Mouse (Mus musculus) adrenal gland, postnatal 10 days (tissue): Measurements from ENCODE around the gene Atg101. TPM values are rescaled to one million over a fixed set of nuclear protein-coding genes. Genes with fewer than 3 reads are reported as not detected.

Source experiments
- DNase-seq: peaks from one replicate; pipeline ENCODE4 v3.0.0; 2021; ENCODE audit warnings: mixed read lengths
- total RNA-seq, 2 experiments: library from RNA; stranded (reverse); gene quantifications; 2 replicates each; pipeline ENCODE4 v1.2.3; 2021

Atg101 gene
- total RNA-seq, 2 experiments from 2014 or later, result 36.6 to 103 TPM

DNA sequence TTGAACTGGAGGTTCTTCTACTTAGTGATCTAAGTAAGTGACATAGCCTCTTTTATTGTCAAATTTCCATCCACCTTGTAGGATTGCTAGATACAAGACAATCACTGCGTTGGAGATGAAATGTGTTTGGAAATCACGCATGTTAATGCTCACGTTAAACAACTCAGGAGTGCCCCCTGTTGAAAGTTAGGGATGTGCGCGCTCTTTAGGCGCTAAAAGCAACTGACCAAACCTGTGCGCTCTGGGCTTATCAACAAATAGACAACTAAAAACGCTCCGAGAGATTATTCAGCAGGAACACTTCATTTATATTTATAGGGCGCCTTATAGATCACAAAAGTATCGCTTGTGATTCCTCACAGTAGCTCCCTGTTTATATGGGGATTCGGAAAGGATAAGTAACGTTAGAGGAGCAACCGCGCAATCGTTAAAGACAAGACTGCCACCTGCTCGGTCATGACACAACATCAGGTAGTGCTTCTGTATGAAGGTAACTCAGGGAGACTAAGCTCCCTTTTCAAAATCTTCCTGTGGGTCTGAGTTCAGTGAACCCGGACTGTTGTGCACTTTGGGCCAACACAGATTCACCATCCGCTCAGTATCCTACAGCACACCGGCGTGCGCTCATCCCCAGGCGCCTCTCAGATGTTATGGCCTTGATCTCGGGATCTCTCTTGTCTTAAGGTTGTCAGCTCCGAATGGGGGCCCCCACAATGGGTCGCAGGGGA, 725 bp upstream of the Atg101 start:
- peak; percentile 71 for DNase-seq

DNA sequence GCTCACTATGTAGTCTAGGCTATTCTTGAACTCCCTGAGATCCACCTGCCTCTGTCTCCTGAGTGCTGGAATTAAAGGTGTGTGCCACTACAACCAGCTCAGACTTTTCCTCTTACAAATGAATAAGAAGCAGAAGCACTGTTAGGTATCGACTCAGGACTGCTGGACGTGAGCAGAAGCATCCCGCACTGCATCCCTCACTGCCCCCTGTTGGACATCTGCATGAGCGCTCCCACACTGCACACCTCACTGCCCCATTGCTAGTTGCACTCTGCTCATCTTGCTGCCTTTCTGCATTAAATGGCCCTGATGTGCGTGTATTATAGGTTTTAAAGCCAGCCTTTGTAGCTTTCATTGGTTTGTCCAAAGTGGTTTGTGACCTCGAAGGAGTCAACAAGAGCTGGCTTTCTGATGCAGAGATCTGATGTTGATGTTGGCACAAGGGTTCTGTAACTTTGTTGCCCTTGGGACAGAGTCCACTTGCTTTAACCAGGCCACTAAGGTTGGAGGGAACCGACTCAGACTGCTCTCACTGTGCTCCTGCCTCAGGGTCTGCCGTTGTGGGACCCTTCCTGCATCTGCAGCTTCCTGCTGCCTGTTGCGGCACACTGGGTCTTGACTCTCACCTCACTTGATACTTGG, 2.2 kb downstream of the Atg101 start:
- DNase-seq, result peak; percentile 62

DNA sequence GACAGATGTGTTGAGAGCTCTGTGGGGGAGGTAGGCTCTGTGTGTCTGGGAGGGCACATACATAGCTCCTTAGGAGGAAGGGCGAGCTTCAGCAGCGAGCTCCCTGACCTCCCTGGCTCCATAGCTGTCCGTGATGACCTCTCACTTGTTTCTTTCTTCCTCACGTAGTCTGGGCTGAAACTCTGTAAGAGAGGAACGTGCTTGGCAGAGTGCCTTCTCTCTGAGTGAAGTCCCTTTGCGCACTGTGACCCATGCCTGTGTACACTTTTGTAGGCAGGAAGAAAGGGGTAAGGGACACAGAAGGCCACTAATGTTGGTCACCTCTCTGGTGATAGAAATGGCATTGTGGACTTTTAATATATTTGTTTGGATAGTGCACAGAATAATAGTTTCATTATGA, 3.3 kb downstream of the Atg101 start:
- peak; percentile 44 for DNase-seq

DNA sequence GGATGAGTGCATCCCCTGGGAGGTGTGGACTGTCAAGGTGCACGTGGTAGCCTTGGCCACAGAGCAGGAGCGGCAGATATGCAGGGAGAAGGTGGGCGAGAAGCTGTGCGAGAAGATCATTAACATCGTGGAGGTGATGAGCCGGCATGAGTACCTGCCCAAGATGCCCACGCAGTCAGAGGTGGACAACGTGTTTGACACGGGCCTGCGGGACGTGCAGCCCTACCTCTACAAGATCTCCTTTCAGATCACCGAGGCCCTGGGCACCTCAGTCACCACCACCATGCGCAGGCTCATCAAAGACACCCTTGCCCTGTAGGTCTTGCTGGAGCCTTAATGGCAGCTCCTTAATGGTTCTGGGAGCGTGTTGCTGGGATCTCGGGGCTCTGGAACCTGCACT, 6.3 kb downstream of the Atg101 start:
- DNase-seq, result no peak

DNA sequence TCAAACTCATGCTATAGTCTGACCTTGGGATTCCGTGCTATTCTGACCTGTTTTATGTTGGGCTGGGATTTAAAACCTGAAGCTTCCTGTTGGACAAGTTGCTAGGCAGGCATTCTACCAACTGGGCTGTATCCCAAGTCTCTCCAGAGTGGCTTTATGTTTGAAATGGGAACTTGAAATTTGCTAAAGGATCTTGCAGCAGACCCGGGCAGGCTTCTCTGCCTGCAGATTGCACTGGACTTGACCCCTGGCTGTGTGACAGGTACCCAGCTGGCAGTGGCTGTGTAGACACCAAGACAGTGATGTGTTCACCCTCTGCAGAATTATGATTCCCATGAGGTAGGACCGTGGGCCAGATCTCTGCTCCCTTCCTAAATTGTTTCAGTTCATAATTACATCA, 7.9 kb downstream of the Atg101 start:
- peak; percentile 72 for DNase-seq

DNA sequence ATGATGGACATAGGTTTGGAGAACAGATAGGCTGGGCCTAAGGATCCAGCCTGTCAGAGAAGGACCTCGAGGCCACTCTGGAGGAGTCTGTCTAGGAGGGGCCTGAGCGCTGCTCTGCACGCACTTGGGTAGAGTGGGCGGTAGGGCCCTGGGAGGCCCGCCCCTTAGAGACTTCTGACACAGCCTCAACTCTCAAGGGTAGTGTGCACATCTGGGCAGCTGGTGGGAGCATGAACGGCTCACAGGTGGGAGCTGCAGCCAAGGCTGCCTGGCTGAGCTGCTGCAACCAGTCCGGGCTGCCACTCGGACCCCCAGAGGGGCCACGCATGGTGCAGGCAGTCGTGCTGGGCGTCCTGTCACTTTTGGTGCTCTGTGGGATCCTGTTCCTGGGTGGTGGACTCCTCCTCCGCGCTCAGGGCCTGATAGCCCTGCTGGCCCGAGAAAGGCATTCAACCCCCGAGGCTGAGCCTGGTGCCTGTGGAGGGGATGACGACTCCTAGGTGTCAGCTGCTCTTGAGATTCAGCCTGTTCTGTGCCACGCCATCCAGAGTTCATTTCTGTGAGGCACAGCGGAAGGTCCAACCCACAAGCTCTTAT, 9.1 kb downstream of the Atg101 start, which contains the start of gene 6030408B16Rik:
TSS of gene 6030408B16Rik (plus strand) at position 188 of the 597 bp plus-strand sequence.
- DNase-seq, result peak; percentile 15

DNA sequence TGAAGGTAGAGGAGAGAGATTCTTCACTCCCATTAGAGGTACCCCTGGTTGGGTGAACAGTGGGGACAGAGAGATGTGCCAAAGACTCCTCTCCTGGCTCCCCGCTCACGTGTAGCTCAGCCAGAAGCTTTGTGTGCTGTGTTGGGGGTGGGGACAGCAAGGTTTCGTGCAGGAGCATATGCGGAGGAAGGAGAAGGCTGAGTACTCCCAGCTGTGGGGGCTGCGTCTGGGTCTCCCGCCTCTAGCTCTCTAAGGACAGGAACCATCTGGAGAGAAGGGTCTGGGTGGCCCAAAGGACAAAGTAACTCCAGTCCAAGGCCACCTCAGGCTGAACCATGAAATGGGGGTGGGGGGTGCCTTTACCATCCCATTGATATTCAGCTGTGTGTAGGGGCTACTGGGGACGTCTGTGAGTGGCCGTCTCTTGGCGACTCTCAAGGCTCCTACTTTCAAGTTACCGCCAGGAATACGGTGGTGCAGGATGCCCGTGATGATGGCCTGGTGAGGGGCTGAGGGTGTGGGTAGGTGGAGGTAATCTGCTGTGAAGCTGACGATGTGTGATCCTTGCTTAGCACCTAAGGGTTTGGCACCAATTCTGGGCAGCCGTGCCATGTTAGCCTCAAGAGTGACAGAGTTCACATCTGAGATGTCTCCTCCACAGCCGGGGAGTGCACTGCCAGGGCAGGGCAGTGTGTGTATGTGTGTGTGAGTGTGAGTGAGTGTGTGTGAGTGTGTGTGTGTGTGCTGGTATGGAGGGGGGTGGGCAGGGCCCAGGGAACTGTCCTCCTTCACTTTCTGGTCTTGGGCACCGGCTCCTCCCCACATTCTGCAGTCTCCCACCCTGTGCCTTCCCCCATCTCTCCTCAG, 10.2 kb downstream of the Atg101 start:
- no peak for DNase-seq

DNA sequence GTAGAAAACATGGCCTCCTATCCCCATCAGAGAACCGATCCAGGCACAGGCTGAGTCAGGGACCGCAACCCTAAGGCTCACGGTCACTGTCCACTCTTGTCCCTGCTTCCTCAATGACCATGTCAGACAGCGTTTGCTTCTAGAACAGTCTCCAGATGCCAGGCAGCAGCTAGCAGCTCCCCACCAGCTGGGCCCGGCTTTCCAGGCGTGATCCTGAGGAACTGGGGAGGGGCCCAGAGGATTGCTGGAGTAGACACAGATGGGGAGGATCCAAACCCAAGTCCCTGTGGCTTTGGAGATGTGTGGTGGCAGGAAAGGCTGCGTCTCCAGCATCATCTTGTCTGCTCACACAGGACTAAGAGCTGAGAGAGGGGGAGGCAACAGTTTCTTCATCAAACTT, 11.0 kb downstream of the Atg101 start:
- DNase-seq, result no peak

DNA sequence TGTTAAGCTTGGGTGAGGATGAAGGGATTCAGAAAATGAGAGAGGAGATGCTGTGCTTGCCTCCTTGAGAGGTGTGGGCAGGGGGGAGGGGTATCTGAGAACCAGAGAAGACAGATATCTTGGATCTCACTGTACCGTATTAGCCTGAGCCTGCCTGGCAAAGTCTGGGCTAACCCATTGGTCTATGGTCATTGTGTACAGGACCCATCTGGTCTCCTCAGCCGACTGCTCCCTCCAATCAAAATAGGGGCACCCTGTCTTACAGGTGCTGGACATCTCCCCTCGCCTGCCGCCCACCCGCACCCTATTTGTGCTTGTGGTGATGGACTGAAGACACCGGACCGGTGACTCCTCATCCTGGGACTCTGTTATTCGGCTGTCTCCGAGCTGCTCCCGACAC, 11.5 kb downstream of the Atg101 start:
- no peak for DNase-seq

DNA sequence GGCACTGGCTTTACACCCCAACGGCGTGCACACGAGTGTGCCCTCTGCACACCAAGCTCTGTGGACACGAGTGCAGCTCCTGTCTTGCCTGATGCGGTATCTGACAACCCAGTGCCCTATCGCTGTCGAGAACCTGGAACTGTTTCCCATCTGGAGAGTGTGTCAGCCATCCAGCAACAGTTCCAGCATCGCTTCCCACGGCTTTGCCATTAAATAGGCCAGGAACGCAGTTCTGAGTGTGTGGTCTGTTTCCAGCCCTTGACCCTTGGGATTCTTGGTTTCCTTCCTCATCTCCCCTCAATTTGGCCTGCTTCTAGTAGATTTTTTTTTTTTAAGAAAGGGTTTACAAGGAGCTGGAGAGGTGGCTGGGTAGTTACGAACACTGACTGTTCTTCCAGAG, 12.0 kb downstream of the Atg101 start:
- DNase-seq, result no peak

DNA sequence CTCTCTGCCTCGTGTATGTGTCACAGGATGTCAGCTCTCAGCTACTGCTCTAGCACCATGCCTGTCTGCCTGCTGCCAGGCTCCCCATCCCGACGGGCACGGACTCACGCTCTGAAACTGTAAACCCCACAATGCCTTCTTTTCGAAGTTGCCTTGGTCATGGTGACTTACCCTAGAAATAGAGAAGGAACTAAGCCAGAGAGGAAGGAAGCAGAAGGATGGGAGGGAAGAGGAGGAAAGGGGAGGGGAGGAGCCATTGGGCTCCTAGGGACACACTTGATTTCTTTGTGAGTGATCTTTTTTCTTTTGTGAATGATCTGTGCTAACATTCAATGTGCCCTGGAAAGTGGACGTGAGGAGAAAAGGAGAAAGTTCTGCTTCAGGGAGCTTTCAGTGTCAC, 13.9 kb downstream of the Atg101 start:
- no peak for DNase-seq

DNA sequence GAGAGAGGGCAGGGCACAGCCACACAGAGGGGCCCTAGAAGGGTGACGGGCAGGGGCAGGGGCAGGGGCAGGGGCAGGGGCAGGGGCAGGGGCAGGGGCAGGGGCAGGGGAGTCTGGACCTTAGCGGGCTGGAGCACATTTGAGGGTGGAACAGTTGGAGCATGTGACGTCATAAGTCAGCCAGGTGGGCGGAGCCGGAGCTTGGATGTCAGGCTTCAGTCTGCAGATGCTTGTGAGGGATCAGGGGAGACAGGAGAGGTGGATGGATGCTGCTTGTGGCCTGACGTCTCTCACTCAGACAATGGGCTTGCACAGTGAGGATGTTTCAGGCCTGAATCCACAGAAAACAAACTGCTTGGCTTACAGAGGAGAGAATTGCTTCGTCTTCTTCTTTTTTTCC, 14.5 kb downstream of the Atg101 start:
- DNase-seq, result no peak

DNA sequence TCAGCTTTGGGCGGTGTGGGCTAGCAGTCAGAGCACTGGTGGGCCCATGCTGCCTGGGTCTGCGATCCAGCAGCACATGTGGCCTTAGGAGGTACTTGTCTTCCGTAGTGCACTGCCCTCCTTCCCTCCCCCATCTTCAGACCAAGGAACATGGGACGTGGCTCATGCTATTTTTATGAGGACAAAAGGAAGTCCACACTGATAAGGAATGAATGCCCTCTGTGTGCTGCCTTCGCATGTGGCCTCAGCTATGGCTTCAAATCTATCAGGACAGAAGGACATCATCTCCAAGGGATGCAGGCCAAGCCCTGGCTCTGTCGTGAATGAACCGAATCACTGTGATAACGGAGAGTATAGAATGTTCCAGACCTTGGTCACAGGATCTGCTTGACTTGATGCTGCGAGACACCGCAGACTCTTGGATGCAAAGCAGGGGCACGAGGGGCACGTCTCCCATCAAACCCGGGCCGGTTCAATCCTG, 15.4 kb downstream of the Atg101 start:
- no peak for DNase-seq

DNA sequence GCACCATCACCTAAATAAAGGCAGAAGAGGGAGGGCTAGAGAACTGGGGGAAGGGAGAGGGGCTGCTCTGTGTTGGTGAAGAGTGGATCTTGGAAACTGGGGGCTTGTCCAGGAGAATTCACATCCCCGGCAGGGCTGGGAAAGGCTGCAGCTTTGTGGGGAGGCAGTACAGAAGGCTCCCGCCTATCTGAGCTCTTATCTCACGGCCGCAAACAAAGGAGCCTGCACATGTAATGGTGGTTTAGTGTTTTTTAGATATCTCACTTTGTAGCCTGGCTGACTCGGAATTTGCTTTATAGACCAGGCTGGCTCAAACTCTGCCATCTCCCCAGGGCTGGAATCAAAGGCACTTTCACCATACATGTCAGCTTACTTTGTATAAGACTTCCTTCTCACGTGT, 16.1 kb downstream of the Atg101 start:
- DNase-seq, result no peak

DNA sequence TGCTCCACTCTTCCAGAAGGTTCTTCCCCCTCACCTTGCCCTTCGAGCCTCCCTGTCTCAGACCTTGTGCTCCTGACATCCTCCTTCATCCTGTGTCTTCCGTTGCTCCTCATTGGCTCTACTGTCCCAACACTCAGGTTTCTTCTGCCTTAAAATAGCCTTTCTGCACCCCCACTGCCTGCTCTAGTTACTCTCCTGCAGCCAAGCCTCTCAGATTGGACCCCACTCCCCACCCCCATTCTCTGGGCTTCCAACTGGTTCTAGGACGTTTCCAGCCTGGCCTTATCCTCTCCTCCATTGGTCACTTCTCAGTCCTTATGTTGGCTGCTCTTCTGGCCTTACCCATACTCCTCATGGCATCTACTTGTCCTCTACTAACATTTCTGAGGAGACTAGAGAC, 18.1 kb downstream of the Atg101 start:
- no peak for DNase-seq

DNA sequence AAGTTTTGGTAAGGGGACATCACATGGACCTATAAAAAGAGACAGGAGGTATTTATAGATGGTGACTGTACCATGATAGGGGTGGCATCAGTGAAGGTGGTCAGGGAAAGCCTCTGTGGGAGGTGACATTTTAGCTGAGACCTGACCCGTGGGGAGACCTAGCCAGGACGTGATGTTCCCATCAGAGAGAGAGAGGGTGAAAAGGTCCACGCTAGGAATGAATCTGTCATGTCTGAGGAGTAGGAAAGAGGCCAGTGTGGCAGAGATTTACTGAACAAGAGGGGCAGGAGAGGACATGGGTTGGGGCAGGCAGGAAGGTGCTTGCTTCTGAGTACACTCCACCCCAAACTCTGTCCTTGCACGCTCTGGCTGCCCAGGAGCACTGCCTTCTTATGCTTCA, 19.8 kb downstream of the Atg101 start:
- DNase-seq, result no peak

DNA sequence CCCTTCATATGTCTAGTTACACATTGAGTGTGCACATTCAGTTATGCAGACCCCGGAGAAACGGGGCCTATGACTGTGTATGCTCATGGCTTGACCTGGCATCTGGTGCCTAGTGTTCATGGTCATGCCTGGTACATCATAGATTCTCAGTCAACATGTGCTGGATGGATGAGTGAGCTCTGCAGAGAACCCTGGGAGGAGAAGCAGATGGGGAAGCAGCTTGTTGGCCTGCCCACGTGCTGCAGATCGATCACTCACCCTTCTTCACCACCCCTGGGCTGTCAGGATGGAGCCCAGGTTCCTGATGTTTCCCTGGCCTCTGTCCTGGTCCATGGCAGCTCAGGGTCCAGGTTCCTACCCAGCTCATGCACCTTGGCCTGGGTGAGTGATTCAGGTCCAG, 22.4 kb downstream of the Atg101 start:
- no peak for DNase-seq

DNA sequence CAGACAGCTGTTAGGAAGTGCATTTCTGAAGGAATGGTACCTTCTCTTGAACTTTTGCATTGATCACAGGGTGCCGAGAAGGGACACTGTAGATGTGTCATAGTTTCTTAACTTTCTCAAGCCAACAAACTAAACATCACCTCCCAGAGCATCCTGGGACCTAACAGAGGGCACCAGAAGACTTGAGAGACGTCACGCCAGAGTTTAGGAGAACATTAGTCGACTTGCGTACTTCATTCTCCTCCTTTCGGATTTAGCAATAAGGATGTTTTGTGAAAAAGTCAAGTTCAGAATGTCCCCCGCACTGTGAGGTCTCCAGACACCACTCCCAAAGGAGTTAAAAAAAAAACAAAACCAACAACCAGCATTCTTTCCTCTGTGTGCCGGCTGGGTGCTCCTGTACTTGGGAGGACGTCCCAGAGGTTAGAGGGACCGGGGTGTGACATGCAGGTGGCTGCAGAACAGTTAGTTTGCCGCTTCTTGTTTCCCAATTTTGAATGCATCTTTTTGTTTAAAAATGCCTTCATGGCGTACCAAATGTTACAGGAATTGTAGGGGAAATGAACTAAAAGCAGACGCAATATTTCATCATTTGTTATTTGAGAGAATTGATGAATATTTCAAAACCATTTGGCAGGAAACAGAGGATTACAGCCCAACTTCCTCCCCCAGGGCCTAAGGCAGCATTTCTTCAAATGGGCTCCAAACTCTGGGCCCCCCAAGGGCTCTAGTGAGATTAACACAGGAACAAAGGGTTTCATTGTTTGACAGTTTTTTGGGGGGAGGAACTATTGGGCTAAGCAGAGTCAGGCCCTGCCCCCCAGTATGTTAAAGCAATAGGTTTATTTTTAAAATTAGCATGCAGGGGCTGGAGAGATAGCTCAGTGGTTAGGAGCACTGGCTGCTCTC, 24.6 kb downstream of the Atg101 start:
- DNase-seq, result no peak

DNA sequence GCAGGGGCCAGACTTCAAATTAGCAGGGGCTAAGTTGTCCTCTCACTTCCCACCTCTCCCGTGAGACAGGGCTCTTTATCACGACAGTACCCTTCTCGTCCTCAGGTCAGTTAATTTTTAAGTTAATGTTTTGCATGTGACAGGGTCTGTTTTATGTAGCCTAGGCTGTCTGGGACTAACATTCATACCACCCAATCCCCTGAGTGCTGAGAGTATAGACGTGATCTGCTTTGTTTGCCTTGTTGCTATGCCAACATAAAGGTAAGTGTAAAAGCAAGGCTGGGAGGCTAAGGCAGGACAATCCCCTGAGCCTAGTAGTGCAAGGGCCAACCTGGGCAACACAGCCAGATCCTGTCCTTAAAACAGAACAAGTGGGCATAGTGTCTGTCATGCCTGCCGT, 25.4 kb downstream of the Atg101 start:
- DNase-seq, result no peak

DNA sequence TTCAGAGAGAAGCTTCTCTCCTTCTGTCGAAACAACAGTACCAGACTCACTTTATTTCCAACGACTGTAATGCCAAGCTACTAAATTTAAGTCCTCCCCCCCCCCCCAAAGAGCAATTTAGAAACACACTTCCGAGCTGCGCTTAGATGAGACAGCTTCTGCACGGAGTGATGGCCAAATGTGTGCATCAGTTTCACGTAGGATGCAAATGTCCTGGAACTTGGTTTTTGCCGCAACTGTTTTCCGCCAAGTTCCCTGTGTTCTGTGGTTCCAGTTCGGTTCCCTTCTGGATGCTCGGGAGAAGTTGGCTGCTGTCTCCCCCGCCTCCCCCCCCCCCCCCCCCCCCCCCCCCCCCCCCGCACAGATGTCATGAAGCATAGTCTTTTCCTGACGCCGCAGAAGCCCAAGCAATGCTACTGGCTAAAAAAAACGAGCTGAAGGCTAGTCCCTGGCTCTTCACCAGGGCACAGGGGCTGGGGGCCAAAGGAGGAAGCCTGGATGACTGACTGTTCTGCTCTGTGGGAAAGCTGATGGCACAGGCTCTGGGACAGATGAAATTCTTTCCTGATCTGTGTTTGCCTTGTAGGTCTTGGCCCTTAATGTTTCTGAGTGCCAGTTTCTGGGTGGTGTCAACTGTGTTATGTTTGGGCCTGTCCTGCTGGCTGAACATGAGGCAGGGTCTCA, 27.2 kb downstream of the Atg101 start:
- DNase-seq, result no peak

DNA sequence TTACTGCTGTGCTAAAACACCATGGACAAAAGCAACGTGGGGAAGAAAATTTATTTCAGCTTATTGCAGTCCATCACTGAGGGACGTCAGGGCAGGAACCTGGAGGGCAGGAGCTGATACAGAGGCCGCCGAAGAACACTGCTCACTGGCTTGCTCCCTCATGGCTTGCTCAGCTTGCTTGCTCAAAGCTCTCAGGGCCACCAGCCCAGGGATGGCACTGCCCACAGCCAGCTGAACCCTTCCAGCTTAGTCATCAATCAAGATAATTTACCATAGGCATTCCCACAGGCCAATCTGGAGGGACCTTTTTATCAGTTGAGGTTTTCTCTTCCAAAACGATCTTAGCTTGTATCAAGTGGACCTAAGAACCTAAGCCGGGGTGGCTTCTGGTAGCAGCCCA, 27.9 kb downstream of the Atg101 start:
- no peak for DNase-seq
